Mouse (Mus musculus) kidney, adult 2 months (tissue): Measurements from ENCODE around the gene Plekhg6. TPM values are rescaled to one million over a fixed set of nuclear protein-coding genes. Genes with fewer than 3 reads are reported as not detected.

Experiments
- DNase-seq: peaks from one replicate; pipeline ENCODE4 v3.0.0; 2021
- H3K27ac ChIP-seq: fragments of 200-500 bp; 2 replicates; pipeline ENCODE4 v1.5.1; 2012; ENCODE audit warnings: low read depth, low read length, control low read depth, inconsistent platforms; ENCODE audit not compliant: insufficient read depth
- H3K27me3 ChIP-seq: fragments of 200-500 bp; replicated peaks from 2 replicates; pipeline ENCODE4 v1.6.1; 2012; ENCODE audit warnings: mild to moderate bottlenecking, moderate library complexity, low read length, inconsistent platforms; ENCODE audit not compliant: control insufficient read depth, insufficient read depth
- H3K36me3 ChIP-seq: fragments of 200-500 bp; 2 replicates; pipeline ENCODE4 v1.6.1; 2012; ENCODE audit warnings: mild to moderate bottlenecking, moderate library complexity, low read length, inconsistent platforms; ENCODE audit not compliant: control insufficient read depth, insufficient read depth
- H3K4me1 ChIP-seq: fragments of 200-500 bp; 2 replicates; pipeline ENCODE4 v1.6.1; 2011; ENCODE audit warnings: low read length; ENCODE audit not compliant: control insufficient read depth, insufficient read depth
- H3K4me3 ChIP-seq: fragments of 200-500 bp; 2 replicates; pipeline ENCODE4 v1.5.1; 2011; ENCODE audit warnings: mild to moderate bottlenecking, low read depth, low read length, control low read depth; ENCODE audit not compliant: insufficient read depth
- CTCF ChIP-seq: fragments of 200-500 bp; conservative IDR thresholded peaks from 2 replicates; pipeline ENCODE4 v1.5.1; 2011; ENCODE audit warnings: low read depth, mild to moderate bottlenecking, control low read depth, low read length, moderate library complexity, mixed read lengths; ENCODE audit not compliant: insufficient read depth, insufficient read length
- POLR2A ChIP-seq: fragments of 200-500 bp; IDR thresholded peaks from one replicate; pipeline ENCODE4 v1.6.1; 2011; ENCODE audit warnings: low read depth, low read length, control low read depth
- WGBS: fragments of 180-500 bp; shearing (Covaris S2); methylation state at CpG from one replicate; pipeline ENCODE4 v1.1.7; 2018; 5-methylcytosine and 5-hydroxymethylcytosine counted together
- polyA plus RNA-seq: library from polyadenylated mRNA; depleted of rRNA; stranded (reverse); fragments of >200 nt; gene quantifications from 2 replicates; pipeline ENCODE4 v1.2.3, GENCODE M21; 2012

Plekhg6 gene
- polyA plus RNA-seq, 1 experiment: 6.1 TPM

DNA sequence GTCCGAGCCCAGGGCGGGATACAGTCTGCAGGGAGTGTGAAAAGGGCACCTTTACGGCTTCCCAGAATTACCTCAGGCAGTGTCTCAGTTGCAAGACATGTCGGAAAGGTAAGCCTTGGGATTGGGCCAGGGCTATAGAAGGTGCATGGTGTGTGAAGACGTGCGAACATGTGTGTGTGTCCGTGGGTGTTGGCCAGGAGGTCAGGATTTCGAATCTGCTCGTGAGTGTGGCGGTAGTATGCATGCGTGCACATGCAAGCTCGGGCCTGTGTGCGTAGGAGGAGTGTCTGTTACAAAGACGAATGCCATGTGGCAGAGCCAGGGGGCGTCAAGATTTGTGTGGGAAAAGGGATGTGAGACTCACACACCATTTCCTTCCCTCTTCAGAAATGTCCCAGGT is 23.3 kb downstream of the Plekhg6 start:
- Histone ChIP-seq H3K27ac (no peak overlapping the region), H3K4me3 (no peak overlapping the region), H3K27me3 (no peaks in the 10 kb centered on the region), H3K36me3 (no peaks in the 10 kb centered on the region; the same call in 1 of the 2 replicates), H3K4me1 (peaks cover 27% of the 10 kb centered on the region)
- WGBS: 80% methylated on average over 15 of the region's 15 CpGs
- TF ChIP-seq POLR2A: no peak
- no peak for TF ChIP-seq CTCF
- no peak for DNase-seq

DNA sequence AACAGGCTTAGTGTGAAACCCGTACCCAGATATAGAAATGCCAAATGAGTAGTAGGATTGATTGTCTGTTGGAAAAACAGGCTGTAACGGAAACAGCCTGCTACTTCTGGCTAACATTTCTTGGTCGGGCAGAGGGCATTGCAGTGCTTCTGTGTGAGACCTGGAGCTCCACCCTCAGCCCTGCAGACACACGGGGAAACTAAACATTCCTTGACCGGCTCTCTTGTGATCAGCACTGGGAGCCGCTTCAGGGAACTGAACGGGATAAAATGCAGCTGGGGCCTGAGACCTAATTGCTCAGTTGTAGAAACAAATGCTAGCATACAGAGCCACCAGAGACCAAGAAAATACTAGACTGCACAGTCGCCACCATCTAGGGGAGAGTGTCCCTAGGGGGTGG is 24.3 kb downstream of the Plekhg6 start:
- H3K36me3 ChIP-seq: no peaks in the 10 kb centered on the region; the same call in 1 of the 2 replicates
- peaks cover 32% of the 10 kb centered on the region for H3K4me1 ChIP-seq
- H3K4me3 ChIP-seq: no peak overlapping the region
- 18% methylated on average over 8 of the region's 8 CpGs for WGBS
- DNase-seq: peak; percentile 60
- TF ChIP-seq CTCF: no peak
- no peak for TF ChIP-seq POLR2A
- no peak overlapping the region for H3K27ac ChIP-seq
- H3K27me3 ChIP-seq: no peaks in the 10 kb centered on the region

GRCm38 (mm10) chr6:125355197-125355741 is 25.3 kb downstream of the Plekhg6 start:
- 0 out of 2 replicates have a peak overlapping the region, but pooled peaks have one; percentile 4 for H3K4me3 ChIP-seq
- TF ChIP-seq CTCF (no peak), POLR2A (no peak)
- H3K36me3 ChIP-seq: no peaks in the 10 kb centered on the region
- H3K27ac ChIP-seq: peak overlapping the region; percentile 47
- DNase-seq: no peak
- peaks cover 33% of the 10 kb centered on the region for H3K4me1 ChIP-seq
- 25% methylated on average over 10 of the region's 10 CpGs for WGBS
- no peaks in the 10 kb centered on the region for H3K27me3 ChIP-seq

DNA sequence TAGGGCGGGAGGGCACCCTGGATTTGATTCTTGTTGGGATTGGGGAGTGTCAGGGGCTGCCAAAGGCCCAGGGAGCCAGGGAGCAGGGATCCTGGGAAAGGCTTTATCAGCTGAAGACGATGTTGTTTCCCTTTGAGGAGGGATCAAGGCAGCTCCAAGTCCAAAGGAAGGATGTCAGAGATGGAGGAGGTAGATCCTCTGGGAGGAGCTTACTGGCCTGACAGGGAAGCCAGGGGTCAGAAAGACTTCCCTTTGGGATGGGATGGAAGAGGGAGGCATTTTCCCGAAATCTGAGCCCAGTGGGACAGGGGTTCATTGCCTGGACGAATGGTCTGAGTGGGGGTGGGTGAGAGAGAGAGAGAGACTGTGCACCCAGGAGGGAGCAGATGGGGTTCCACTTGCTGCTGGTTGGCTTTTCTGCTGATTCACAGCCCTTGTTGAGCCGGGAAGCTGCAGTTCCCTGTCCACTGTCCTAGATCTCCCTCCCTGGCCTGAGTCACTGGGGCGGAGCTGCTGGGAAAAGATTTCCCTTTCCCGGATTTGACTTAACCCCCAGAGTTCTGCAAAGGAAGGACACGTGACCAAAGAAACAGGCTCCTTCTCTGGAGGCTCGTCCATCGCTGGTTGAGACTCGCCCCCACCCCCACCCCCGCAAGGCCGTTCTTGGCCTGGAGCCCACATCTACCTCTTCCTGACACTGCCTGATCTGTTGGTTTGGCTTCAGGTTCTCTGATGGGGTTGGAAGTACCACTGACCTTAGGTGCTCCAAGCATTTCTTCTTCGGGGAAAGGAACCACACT is 26.0 kb downstream of the Plekhg6 start:
- DNase-seq: peak; percentile 89

GRCm38 (mm10) chr6:125353655-125354054 is 26.9 kb downstream of the Plekhg6 start:
- H3K4me3 ChIP-seq: no peak overlapping the region
- WGBS: 58% methylated on average over 4 of the region's 4 CpGs
- H3K27ac ChIP-seq: peak overlapping the region; percentile 85
- H3K27me3 ChIP-seq: no peaks in the 10 kb centered on the region
- TF ChIP-seq POLR2A (no peak), CTCF (no peak)
- DNase-seq: no peak
- H3K36me3 ChIP-seq: no peaks in the 10 kb centered on the region
- H3K4me1 ChIP-seq: peaks cover 38% of the 10 kb centered on the region

More for the DNA sequence above, 26.0 kb downstream of the Plekhg6 start:
- TF ChIP-seq CTCF (no peak), POLR2A (peak; percentile 44)
- Histone ChIP-seq H3K27me3 (no peaks in the 10 kb centered on the region), H3K36me3 (no peaks in the 10 kb centered on the region), H3K27ac (peak overlapping the region; percentile 85), H3K4me1 (peaks cover 33% of the 10 kb centered on the region), H3K4me3 (peak overlapping the region; percentile 32; the same call in 1 of the 2 replicates)
- WGBS: 13% methylated on average over 14 of the region's 14 CpGs

- no peaks in the 10 kb centered on the region for H3K36me3 ChIP-seq
- WGBS: 74% methylated on average over 11 of the region's 11 CpGs
- H3K4me3 ChIP-seq: no peak overlapping the region
- peaks cover 39% of the 10 kb centered on the region for H3K4me1 ChIP-seq
- TF ChIP-seq CTCF (no peak), POLR2A (no peak)
- no peak for DNase-seq
- H3K27me3 ChIP-seq: no peaks in the 10 kb centered on the region
- H3K27ac ChIP-seq: peak overlapping the region; percentile 28
Observed at GRCm38 (mm10) chr6:125353221-125353620, 27.4 kb downstream of the Plekhg6 start.

- Histone ChIP-seq H3K4me1 (peaks cover 39% of the 10 kb centered on the region), H3K27me3 (no peaks in the 10 kb centered on the region), H3K4me3 (no peak overlapping the region), H3K36me3 (no peaks in the 10 kb centered on the region), H3K27ac (0 out of 2 replicates have a peak overlapping the region, but pooled peaks have one; percentile 8)
- peak; percentile 26 for DNase-seq
- 32% methylated on average over 4 of the region's 4 CpGs for WGBS
- TF ChIP-seq CTCF (no peak), POLR2A (no peak)
Observed at GRCm38 (mm10) chr6:125352811-125353210, 27.8 kb downstream of the Plekhg6 start.
